Mouse (Mus musculus) neural tube, embryonic 12.5 days (tissue): ENCODE results near the gene Psmg3. TPM values are rescaled to one million over a fixed set of nuclear protein-coding genes. Genes with fewer than 3 reads are reported as not detected.
A peak's percentile ranks its signal among the peaks of the same experiment; 100 is the strongest.

Experiments
- ATAC-seq: fragments of 200-750 bp; cut with Nextera tagmentation; 2 replicates; pipeline ENCODE4 v1.8.0; 2017; ENCODE audit warnings: low read depth, mild to moderate bottlenecking, moderate TSS enrichment, moderate library complexity; ENCODE audit not compliant: low FRiP score
- H3K27ac ChIP-seq: fragments of 300-500 bp; sonication (generic); 2 replicates; pipeline ENCODE4 v1.5.1; 2016
- H3K27me3 ChIP-seq: fragments of 300-500 bp; sonication (generic); replicated peaks from 2 replicates; pipeline ENCODE4 v1.6.1; 2016; ENCODE audit warnings: mild to moderate bottlenecking
- H3K36me3 ChIP-seq: fragments of 300-500 bp; sonication (generic); 2 replicates; pipeline ENCODE4 v1.6.1; 2016; ENCODE audit warnings: mild to moderate bottlenecking
- H3K4me1 ChIP-seq: fragments of 300-500 bp; sonication (generic); 2 replicates; pipeline ENCODE4 v1.6.1; 2016
- H3K4me2 ChIP-seq: fragments of 300-500 bp; sonication (generic); replicated peaks from 2 replicates; pipeline ENCODE4 v1.6.1; 2016; ENCODE audit warnings: mild to moderate bottlenecking
- H3K4me3 ChIP-seq: fragments of 300-500 bp; sonication (generic); 2 replicates; pipeline ENCODE4 v1.5.1; 2016
- H3K9ac ChIP-seq: fragments of 300-500 bp; sonication (generic); 2 replicates; pipeline ENCODE4 v1.6.1; 2016; ENCODE audit warnings: mild to moderate bottlenecking
- H3K9me3 ChIP-seq: fragments of 300-500 bp; sonication (generic); 2 replicates; pipeline ENCODE4 v1.6.1; 2016; ENCODE audit warnings: mild to moderate bottlenecking
- WGBS: fragments of 180-500 bp; shearing (Covaris S2); methylation state at CpG from one replicate; pipeline ENCODE4 v1.1.7; 2016; 5-methylcytosine and 5-hydroxymethylcytosine counted together
- polyA plus RNA-seq: library from polyadenylated mRNA; unstranded; fragments of >200 nt; fragmentation: Nextera tagmentation; extraction: Ambion mirVana; gene quantifications from 2 replicates; pipeline ENCODE4 v1.2.1, GENCODE M21; 2016

Gene Psmg3
- 68.5 and 70.2 TPM in 2 replicates for polyA plus RNA-seq

- Histone ChIP-seq H3K27me3 (no peaks in the 10 kb centered on the region), H3K36me3 (peaks cover 24% of the 10 kb centered on the region), H3K4me2 (peak within 1 kb of the TSS; percentile 96), H3K27ac (peak within 1 kb of the TSS; percentile 47; the same call in 1 of the 2 replicates), H3K4me1 (peaks cover 23% of the 10 kb centered on the region), H3K9ac (peak within 1 kb of the TSS; percentile 81), H3K4me3 (peak within 1 kb of the TSS; percentile 90), H3K9me3 (no peaks in the 10 kb centered on the region)
- ATAC-seq, result peak; percentile 79
- under 1% methylated on average over 43 of the region's 43 CpGs for WGBS
These were observed at the start of gene Psmg3, which contains the start of gene Gm26938 for GRCm38 (mm10) chr5:139826357-139827055. Gene Psmg3 (minus strand): TSS chr5:139826885. Gene Gm26938 (minus strand): TSS chr5:139826407.

GRCm38 (mm10) chr5:139871526-139871925 is 44.8 kb upstream of the Psmg3 start:
- no peak for ATAC-seq
- Histone ChIP-seq H3K27me3 (peaks cover 6% of the 10 kb centered on the region; the same call in 1 of the 2 replicates), H3K4me3 (no peak overlapping the region), H3K9ac (no peak overlapping the region), H3K4me2 (no peak overlapping the region), H3K27ac (no peak overlapping the region), H3K4me1 (0 out of 2 replicates have a peak, but pooled peaks cover 6% of the 10 kb centered on the region), H3K36me3 (no peaks in the 10 kb centered on the region), H3K9me3 (no peaks in the 10 kb centered on the region)
- 73% methylated on average over 1 of the region's 1 CpGs for WGBS

- no peak overlapping the region for H3K27ac ChIP-seq
- 0 out of 2 replicates have a peak, but pooled peaks cover 6% of the 10 kb centered on the region for H3K4me1 ChIP-seq
- H3K27me3 ChIP-seq, result peaks cover 6% of the 10 kb centered on the region; the same call in 1 of the 2 replicates
- no peak for ATAC-seq
- no peak overlapping the region for H3K4me2 ChIP-seq
- H3K9me3 ChIP-seq, result no peaks in the 10 kb centered on the region
- 0 out of 2 replicates have a peak overlapping the region, but pooled peaks have one; percentile 21 for H3K9ac ChIP-seq
- 27% methylated on average over 4 of the region's 4 CpGs for WGBS
- H3K4me3 ChIP-seq, result no peak overlapping the region
- no peaks in the 10 kb centered on the region for H3K36me3 ChIP-seq
These were observed 44.2 kb upstream of the Psmg3 start for GRCm38 (mm10) chr5:139870886-139871285.

- no peak overlapping the region for H3K9ac ChIP-seq
- no peak overlapping the region for H3K4me2 ChIP-seq
- no peak overlapping the region for H3K27ac ChIP-seq
- H3K4me3 ChIP-seq, result no peak overlapping the region
- 67% methylated on average over 4 of the region's 4 CpGs for WGBS
- no peak for ATAC-seq
- H3K9me3 ChIP-seq, result no peaks in the 10 kb centered on the region
- H3K36me3 ChIP-seq, result no peaks in the 10 kb centered on the region
- no peaks in the 10 kb centered on the region for H3K27me3 ChIP-seq
- peaks cover 9% of the 10 kb centered on the region; the same call in 1 of the 2 replicates for H3K4me1 ChIP-seq
These were observed 36.1 kb upstream of the Psmg3 start for GRCm38 (mm10) chr5:139862759-139863158.

- Histone ChIP-seq H3K27me3 (no peaks in the 10 kb centered on the region), H3K4me3 (no peak overlapping the region), H3K4me1 (peaks cover 9% of the 10 kb centered on the region; the same call in 1 of the 2 replicates), H3K36me3 (no peaks in the 10 kb centered on the region), H3K27ac (no peak overlapping the region), H3K9ac (peak overlapping the region; percentile 26; the same call in 1 of the 2 replicates), H3K4me2 (peak overlapping the region; percentile 34), H3K9me3 (no peaks in the 10 kb centered on the region)
- 30% methylated on average over 15 of the region's 15 CpGs for WGBS
- ATAC-seq, result no peak
These were observed 33.8 kb upstream of the Psmg3 start for GRCm38 (mm10) chr5:139860328-139861104.

DNA sequence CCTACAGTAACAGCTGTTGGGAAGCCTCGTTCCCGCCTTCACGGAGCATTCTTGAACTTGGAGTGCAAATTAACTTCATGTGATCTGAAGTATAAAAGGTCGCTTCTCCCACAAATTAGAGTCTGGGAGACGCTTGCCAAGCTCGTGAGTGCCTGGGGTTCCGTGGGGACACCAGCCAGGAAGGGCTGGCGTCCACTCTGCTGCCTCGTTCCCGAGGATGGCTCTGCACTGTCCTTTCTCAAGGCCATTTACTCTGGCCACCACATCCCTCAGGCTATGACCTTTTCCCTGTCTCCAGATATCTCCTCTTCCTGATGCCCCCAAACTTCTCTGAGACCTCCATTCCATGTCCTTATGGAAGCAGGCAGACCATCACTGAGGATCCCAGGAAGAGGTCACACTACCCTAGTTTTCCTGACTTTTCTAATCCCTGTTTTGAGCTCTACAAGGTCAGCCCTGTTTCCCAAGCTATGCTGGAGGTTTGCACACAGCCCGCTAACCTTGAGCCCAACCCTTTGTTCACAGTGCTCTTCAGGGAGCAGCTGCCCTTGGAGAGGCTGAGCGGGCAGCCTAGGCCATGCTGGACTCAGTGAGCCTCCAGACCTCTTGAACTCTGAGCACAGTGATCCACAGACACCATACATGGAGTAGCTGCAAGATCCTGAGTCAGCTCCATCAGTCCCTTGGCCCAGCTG is 23.1 kb upstream of the Psmg3 start:
- H3K4me2 ChIP-seq, result no peak overlapping the region
- H3K4me1 ChIP-seq, result 0 out of 2 replicates have a peak, but pooled peaks cover 6% of the 10 kb centered on the region
- 83% methylated on average over 12 of the region's 12 CpGs for WGBS
- no peak overlapping the region for H3K27ac ChIP-seq
- no peaks in the 10 kb centered on the region for H3K36me3 ChIP-seq
- no peak overlapping the region for H3K4me3 ChIP-seq
- H3K9ac ChIP-seq, result no peak overlapping the region
- H3K9me3 ChIP-seq, result peaks cover 2% of the 10 kb centered on the region; the same call in 1 of the 2 replicates
- ATAC-seq, result no peak
- no peaks in the 10 kb centered on the region for H3K27me3 ChIP-seq

DNA sequence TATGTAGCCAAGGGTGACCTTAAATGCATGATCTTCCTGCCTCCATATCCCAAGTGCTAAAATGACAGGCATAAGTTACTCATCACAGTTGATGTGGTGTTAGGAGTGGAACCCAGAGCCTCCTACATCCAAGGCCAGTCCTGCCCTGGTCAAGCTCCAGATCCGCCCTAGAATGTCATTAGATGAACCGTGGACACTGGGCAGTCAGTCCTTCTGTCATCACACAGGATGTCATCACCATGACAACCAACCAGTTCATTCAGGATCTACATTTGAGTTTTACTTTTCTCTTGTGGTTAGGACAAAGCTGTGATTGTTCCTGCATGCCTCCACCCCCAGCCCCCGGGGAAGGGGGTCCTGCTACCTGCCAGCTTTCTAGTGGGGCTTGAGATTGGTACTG is 12.5 kb upstream of the Psmg3 start:
- ATAC-seq, result no peak
- Histone ChIP-seq H3K9ac (no peak overlapping the region), H3K4me3 (no peak overlapping the region), H3K27me3 (peaks cover 4% of the 10 kb centered on the region; the same call in 1 of the 2 replicates), H3K9me3 (0 out of 2 replicates have a peak, but pooled peaks cover 3% of the 10 kb centered on the region), H3K36me3 (no peaks in the 10 kb centered on the region), H3K27ac (no peak overlapping the region), H3K4me2 (no peak overlapping the region), H3K4me1 (peaks cover 6% of the 10 kb centered on the region)
- WGBS, result 33% methylated on average over 3 of the region's 3 CpGs

GRCm38 (mm10) chr5:139838476-139838892 is 11.8 kb upstream of the Psmg3 start:
- H3K4me3 ChIP-seq, result no peak overlapping the region
- no peaks in the 10 kb centered on the region for H3K36me3 ChIP-seq
- peaks cover 6% of the 10 kb centered on the region for H3K4me1 ChIP-seq
- H3K27ac ChIP-seq, result no peak overlapping the region
- no peak overlapping the region for H3K9ac ChIP-seq
- 32% methylated on average over 2 of the region's 2 CpGs for WGBS
- H3K4me2 ChIP-seq, result no peak overlapping the region
- ATAC-seq, result no peak
- H3K9me3 ChIP-seq, result no peaks in the 10 kb centered on the region
- peaks cover 4% of the 10 kb centered on the region; the same call in 1 of the 2 replicates for H3K27me3 ChIP-seq

DNA sequence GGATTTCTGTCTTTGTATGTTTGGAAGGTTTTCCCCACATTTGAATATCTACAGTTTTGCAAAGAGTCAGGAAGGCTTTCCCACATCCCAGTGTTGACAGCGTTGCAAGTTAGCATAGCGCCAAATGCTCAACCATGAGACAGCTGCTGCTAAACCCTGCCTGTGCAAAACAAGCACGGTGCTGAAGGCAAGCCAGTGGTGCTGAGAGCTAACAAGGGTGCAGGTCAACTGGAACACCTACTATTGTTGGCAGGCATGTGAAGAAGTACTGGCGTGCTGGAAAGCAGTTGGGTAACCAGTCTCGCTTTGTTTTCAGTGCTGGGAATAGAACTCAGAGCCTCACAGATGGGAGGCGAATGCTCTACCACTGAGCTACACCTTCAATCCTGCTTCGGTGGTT is 9.0 kb upstream of the Psmg3 start:
- peaks cover 4% of the 10 kb centered on the region; the same call in 1 of the 2 replicates for H3K27me3 ChIP-seq
- no peak overlapping the region for H3K4me2 ChIP-seq
- H3K4me3 ChIP-seq, result no peak overlapping the region
- 90% methylated on average over 7 of the region's 7 CpGs for WGBS
- H3K4me1 ChIP-seq, result peaks cover 6% of the 10 kb centered on the region
- H3K9ac ChIP-seq, result no peak overlapping the region
- no peak for ATAC-seq
- no peak overlapping the region for H3K27ac ChIP-seq
- no peaks in the 10 kb centered on the region for H3K36me3 ChIP-seq
- H3K9me3 ChIP-seq, result no peaks in the 10 kb centered on the region

DNA sequence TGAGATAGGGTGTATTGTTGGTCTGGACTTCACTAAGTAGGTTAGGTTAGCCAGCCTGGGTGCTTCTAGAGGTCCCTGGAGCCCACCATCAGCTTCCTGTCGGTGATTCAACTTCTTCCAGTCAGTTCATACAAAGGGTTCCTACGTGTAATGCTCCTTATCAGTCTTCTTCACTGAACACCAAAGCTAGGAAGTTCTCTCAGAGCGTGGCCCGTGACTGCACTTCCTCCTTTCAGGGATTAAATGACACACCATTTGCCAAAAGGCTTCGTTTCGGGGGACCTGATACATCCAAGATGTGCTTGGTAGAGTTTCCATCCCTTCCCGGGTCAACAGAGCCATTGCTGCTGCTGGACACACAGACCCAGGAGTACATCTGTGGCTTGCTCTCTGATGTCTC is 5.4 kb upstream of the Psmg3 start:
- Histone ChIP-seq H3K9ac (no peak overlapping the region), H3K27ac (no peak overlapping the region), H3K27me3 (no peaks in the 10 kb centered on the region), H3K4me1 (no peaks in the 10 kb centered on the region), H3K36me3 (no peaks in the 10 kb centered on the region), H3K9me3 (no peaks in the 10 kb centered on the region), H3K4me3 (no peak overlapping the region), H3K4me2 (no peak overlapping the region)
- 83% methylated on average over 7 of the region's 7 CpGs for WGBS
- ATAC-seq, result no peak

DNA sequence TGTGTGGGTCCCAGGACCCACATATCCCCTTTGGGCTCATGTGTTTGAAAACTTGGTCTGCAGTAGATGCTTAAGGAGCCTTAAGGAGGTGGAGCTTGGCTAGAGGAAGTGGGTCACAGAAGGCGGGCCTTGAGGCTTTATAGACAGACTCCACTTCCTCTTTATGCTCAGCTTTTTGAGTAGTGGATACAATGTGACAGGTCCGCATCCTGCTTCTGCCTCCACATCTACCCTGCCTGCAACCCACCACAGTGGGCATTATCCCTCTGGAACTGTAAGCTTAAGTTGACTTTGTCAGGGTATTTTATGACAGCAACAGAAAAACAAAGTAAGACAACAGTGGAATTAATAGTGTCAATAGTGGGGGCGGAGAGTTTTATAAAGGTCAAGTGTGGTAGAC is 4.0 kb upstream of the Psmg3 start:
- H3K9me3 ChIP-seq, result no peaks in the 10 kb centered on the region

More for the DNA sequence above, 4.0 kb upstream of the Psmg3 start:
- ATAC-seq, result no peak
- Histone ChIP-seq H3K4me2 (no peak overlapping the region), H3K27me3 (no peaks in the 10 kb centered on the region), H3K9ac (no peak overlapping the region), H3K27ac (no peak overlapping the region), H3K4me1 (peaks cover 5% of the 10 kb centered on the region), H3K36me3 (no peaks in the 10 kb centered on the region), H3K4me3 (no peak overlapping the region)
- 90% methylated on average over 3 of the region's 3 CpGs for WGBS
